9 mouse cellular contexts compared by ENCODE assay signal in the genomic region with DNA sequence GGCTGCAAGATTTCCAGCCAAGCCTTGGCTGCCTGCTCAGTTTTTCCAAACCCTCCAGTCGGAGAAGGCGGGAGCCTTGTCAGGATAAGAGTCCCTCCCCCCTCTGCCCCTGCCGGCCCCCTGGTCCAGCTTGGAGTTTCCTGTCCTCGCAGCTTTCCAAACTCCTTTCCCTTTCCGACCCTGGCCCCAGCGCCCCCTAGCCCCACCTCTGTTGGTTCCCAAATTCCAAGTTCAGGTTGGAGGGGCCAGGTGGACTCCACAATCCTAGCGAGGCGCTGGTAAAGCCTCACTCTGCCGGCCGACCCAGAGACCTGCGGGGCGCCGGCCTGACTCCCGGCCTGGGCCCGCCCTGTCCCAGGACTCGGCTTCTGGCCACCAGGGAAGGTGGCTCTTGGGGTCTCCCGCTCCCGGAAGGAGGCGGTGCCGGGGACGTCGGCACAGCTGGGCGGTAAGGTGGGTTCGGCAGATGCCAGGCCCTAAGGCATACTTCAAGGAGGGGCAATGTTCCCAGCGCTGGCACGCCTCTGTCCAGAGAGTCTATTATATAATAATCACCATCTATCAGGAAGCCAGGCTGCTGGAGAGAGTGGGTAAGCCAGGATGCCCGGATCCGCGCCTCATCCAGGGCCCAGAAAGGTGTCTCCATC. TPM values are rescaled to one million over a fixed set of nuclear protein-coding genes. Genes with fewer than 3 reads are reported as not detected.
DNase-seq lines count a peak whose midpoint lies in the region; ATAC-seq lines count a peak whose summit lies in the region.
"Had no signal": no experiment of that assay in that cellular context is flagged by ENCODE, and none has a peak within 500 bp of the region (broad histone marks: within the 10 kb centered on the region; RNA-seq: fewer than 3 reads in every experiment).

No protein-coding gene starts in this region.

- under 1% methylated on average over 29 of the region's 29 CpGs for WGBS in hindbrain, embryonic 13.5 days
- under 1% methylated on average over 29 of the region's 29 CpGs for WGBS in stomach, embryonic 14.5 days

- DNase-seq in NIH3T3 (ENCODE audit: low read depth), result peak; percentile 86
- DNase-seq in cerebellum, adult 18-20 months, result peak; percentile 82 to 86
- peak; percentile 51 to 56 for DNase-seq in frontal cortex, postnatal 25 days (ENCODE audit: low spot score in 2 of 2)
- peak; percentile 58 to 65 for DNase-seq in left cerebral cortex, adult 8-10 months (ENCODE audit: low spot score in 2 of 2)
- DNase-seq in lung, postnatal 4 days, result peak; percentile 88 to 92
- DNase-seq in spleen, adult 12 weeks (ENCODE audit: low spot score), result no peak

- H3K9ac ChIP-seq in hindbrain, embryonic 13.5 days, result peak overlapping the region; percentile 89
- H3K9ac ChIP-seq in stomach, embryonic 14.5 days (replicated peaks; ENCODE audit: low read depth, low read length), result peak overlapping the region; percentile 71

- peak overlapping the region; percentile 82 for H3K4me3 ChIP-seq in hindbrain, embryonic 13.5 days
- peak overlapping the region; percentile 77 for H3K4me3 ChIP-seq in stomach, embryonic 14.5 days (ENCODE audit: low read depth, low read length)

- H3K9me3 ChIP-seq in hindbrain, embryonic 13.5 days, result no peaks in the 10 kb centered on the region
- no peaks in the 10 kb centered on the region for H3K9me3 ChIP-seq in stomach, embryonic 14.5 days (ENCODE audit: control insufficient read depth, low read depth, low read length)

- H3K27me3 ChIP-seq in hindbrain, embryonic 13.5 days, result 0 out of 2 replicates have a peak, but pooled peaks cover 2% of the 10 kb centered on the region
- no peaks in the 10 kb centered on the region for H3K27me3 ChIP-seq in stomach, embryonic 14.5 days (ENCODE audit: control insufficient read depth, insufficient read depth, low read length)

- ATAC-seq in hindbrain, embryonic 13.5 days (ENCODE audit: low FRiP score), result peak; percentile 57
- peak; percentile 57 for ATAC-seq in stomach, embryonic 14.5 days (ENCODE audit: insufficient number of reproducible peaks, insufficient read depth, low FRiP score, low read depth)

- no peaks in the 10 kb centered on the region for H3K36me3 ChIP-seq in hindbrain, embryonic 13.5 days
- H3K36me3 ChIP-seq in stomach, embryonic 14.5 days (ENCODE audit: control insufficient read depth, insufficient read depth, low read length), result no peaks in the 10 kb centered on the region

- peaks cover 37% of the 10 kb centered on the region for H3K4me1 ChIP-seq in hindbrain, embryonic 13.5 days (replicated peaks)
- peaks cover 10% of the 10 kb centered on the region; the same call in 1 of the 2 replicates for H3K4me1 ChIP-seq in stomach, embryonic 14.5 days (ENCODE audit: control insufficient read depth, insufficient read depth, low read length)

- peak overlapping the region; percentile 97 for H3K4me2 ChIP-seq in hindbrain, embryonic 13.5 days
- peak overlapping the region; percentile 82 for H3K4me2 ChIP-seq in stomach, embryonic 14.5 days (replicated peaks; ENCODE audit: low read depth, low read length)

- peak overlapping the region; percentile 99 for H3K27ac ChIP-seq in hindbrain, embryonic 13.5 days
- peak overlapping the region; percentile 99 for H3K27ac ChIP-seq in stomach, embryonic 14.5 days (ENCODE audit: low read length)

RNA-seq across cellular contexts. Expression of a gene that starts 3.5 kb away (rescaled TPM):
- polyA plus RNA-seq in hindbrain, embryonic 13.5 days (2015; fragmentation: Nextera tagmentation; extraction: Ambion mirVana), result 8.6 TPM in 2 replicates
- total RNA-seq in left cerebral cortex, adult 8-10 months (2022), result 10 to 100 TPM; 60.4 to 67.8 (median 61.9) TPM
- polyA plus RNA-seq in stomach, embryonic 14.5 days (2014; fragmentation: Nextera tagmentation; extraction: Ambion mirVana), result 15.4 and 16.3 TPM in 2 replicates

RNA-seq across cellular contexts. Expression of a gene that starts 24.3 kb away (rescaled TPM):
- not detected in 2 replicates for polyA plus RNA-seq in hindbrain, embryonic 13.5 days (2015; fragmentation: Nextera tagmentation; extraction: Ambion mirVana)
- total RNA-seq in left cerebral cortex, adult 8-10 months (2022), result not detected
- polyA plus RNA-seq in stomach, embryonic 14.5 days (2014; fragmentation: Nextera tagmentation; extraction: Ambion mirVana), result 25.9 and 26.4 TPM in 2 replicates
- polyA plus RNA-seq: large intestine, adult 2 months had no signal

RNA-seq across cellular contexts. Expression of a gene that starts 38.1 kb away (rescaled TPM):
- not detected in 2 replicates for polyA plus RNA-seq in hindbrain, embryonic 13.5 days (2015; fragmentation: Nextera tagmentation; extraction: Ambion mirVana)
- total RNA-seq in left cerebral cortex, adult 8-10 months (2022), result not detected
- not detected in 2 replicates for polyA plus RNA-seq in stomach, embryonic 14.5 days (2014; fragmentation: Nextera tagmentation; extraction: Ambion mirVana)
- polyA plus RNA-seq: large intestine, adult 2 months had no signal

Comparison
In these comparisons a context has a peak if more than half of its experiments do, and no peak if none do; other contexts are left out.
1. RNA of a gene that starts 24.3 kb away (polyA plus RNA-seq): 25.9 to 26.4 TPM in stomach, embryonic 14.5 days; not detected in hindbrain, embryonic 13.5 days; every median in the first group is over 10 times any median in the second.